Mouse (Mus musculus) heart, postnatal 0 days (tissue): ENCODE data around the gene Acp5.

Experiments used
- CTCF ChIP-seq: IDR thresholded peaks from 2 replicates; pipeline ENCODE4 v1.5.1; 2016; ENCODE audit warnings: antibody characterized with exemption, control low read depth, low read depth
- EP300 ChIP-seq: IDR thresholded peaks from 2 replicates; pipeline ENCODE4 v1.6.1; 2016; ENCODE audit warnings: antibody characterized with exemption, low read depth

DNA sequence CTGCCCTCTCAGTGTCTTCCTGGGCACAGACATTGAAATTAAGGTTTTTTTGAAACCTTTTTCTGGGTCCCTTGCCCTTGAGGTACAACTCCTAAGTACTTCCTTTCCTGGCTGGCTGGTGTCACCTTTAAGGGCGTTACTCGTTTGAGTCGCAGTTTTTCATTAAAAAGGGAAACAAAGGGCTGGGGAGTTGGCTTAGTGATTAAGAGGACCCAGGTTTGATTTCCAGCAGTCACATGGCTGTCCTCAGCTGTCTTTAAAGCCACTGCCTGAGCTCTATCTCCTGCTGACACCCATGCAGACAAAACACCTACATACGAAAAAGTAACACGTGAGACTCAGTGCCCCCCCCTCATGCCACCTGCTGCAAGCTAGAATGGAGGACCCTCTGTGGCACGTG, 30.5 kb upstream of the Acp5 start:
- TF ChIP-seq CTCF (no peak), EP300 (no peak)
